Mouse (Mus musculus) brain, adult 2 months (tissue): ENCODE measurements around the gene Hist1h2bp.
"Not testable (repeated sequence)": the region's sequence is repeated elsewhere in the genome, so short reads cannot be mapped to it uniquely, and the experiment has no call there.

ENCODE experiments used
- DNase-seq: peaks from one replicate; pipeline ENCODE4 v3.0.0; 2011; ENCODE audit warnings: low read depth, low spot score

The Hist1h2bp gene

DNA sequence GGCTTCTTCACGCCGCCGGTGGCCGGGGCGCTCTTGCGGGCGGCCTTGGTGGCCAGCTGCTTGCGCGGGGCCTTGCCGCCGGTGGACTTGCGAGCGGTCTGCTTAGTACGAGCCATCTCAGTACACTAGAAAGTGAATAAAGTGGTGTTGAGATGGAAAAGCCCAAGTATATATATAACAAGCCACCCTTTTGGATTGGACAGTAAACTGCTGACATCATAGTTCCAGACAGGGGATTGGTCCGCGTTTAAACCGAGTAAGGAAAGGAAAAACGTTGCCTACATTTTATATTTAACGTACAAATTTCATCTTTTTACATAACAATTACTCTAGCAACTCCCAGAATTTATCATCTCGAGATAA, 4.0 kb upstream of the Hist1h2bp start, which contains the start of gene Hist1h3i:
TSS of gene Hist1h3i (minus strand) at position 116 of the 363 bp plus-strand sequence.
- peak; percentile 96 for DNase-seq

DNA sequence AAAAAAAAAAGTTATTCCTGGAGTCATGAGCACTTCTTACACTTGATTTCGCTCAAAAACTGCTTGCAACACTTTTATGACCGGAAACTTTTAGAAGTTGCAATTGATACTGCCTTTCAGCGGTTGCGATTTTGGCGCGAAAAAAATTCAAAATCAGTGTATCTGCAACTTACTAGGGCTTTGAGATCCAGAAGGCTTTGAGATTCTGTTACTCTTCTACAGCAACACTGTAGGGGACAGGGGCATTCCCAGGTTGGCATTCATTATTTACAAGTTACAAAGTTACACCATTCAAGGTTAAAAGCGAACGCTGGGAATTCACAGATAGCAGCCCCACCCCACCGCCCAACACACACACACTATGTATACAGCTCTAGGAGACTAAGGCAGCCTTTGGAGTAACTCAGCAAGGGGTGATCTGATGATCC, 3.5 kb upstream of the Hist1h2bp start:
- peak; percentile 62 for DNase-seq

DNA sequence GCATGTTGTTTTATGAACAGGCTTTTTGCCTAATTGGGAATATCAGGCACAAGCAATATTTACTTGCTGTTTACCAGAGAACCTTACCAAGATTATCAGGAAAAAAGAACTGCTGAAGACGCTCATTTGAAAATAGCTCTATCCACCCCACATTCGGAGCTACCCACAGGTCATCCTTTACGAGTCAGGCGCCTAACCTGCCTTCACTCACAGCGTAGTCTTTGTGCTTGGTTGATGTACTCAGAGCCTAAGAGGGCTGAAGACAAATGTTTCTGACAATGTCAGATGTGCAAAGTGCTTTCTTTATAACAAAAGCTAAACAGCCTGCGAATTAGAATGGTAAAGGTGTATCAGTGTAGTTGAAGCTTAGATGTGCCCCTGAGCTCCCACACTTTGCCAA, 3.0 kb upstream of the Hist1h2bp start:
- no peak for DNase-seq

DNA sequence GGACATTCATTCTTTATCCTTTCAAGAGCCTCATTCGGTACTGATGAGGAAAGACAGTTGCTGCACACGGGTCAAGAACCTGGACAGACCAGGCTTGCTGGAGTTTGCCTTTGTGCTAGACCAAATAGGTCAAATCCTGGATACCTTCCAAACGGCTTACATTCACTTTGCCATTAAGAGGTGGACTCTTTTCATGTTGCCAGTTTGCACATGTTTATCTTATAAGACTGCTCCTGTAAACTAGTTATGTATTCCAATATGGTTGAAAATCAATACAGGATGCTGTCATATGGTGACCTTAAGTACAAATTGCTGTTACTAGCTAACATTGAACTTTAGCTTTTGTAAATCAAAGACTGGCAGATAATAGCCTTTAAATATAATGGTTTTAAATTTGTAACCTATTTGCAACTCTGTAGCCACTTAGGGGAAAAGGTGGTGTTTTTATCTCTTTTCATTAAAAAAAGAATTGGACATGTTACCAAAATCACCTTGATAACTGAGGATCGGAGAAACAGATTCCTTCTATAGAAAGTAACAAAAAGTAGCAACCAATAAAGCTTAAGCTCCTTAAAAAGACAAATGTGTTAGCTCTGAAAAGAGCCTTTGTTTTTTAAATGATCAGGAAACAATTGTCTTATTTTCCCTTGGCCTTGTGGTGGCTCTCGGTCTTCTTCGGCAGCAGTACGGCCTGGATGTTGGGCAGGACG, 917 bp upstream of the Hist1h2bp start:
- DNase-seq = no peak

DNA sequence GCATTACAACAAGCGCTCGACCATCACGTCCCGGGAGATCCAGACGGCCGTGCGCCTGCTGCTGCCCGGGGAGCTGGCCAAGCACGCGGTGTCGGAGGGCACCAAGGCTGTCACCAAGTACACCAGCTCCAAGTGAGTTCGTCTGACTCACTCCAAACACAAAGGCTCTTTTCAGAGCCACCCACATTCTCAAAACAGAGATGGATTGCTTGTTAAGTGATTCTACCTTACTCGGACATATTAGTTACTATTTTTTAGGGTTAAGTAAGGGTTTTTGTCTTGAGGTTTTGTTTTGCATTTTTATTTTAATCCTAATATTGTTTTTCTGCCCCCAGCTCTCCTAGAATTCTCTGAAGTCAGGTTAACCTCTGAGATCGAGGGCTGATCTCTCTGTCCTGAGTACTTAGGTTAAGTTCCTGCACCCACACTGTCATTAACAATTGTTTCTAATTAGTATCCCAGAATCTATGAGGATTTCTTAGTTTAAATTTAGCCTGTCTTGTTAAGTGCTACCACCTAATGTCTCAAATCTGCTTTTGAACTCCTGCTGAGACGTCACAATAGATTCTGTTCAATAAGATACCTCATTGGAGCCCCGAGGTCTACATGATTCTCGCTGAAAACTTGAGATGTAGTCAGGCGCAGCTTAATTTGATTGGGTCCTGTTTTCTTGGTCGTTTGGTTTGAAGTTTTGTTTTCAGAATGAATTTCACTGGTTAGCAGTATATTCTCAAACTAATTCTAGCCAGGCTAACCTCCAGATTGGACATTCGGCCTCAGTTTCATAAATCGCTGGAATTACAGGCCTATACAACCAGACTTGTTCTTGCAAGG, 716 bp downstream of the Hist1h2bp start:
- DNase-seq = no peak

DNA sequence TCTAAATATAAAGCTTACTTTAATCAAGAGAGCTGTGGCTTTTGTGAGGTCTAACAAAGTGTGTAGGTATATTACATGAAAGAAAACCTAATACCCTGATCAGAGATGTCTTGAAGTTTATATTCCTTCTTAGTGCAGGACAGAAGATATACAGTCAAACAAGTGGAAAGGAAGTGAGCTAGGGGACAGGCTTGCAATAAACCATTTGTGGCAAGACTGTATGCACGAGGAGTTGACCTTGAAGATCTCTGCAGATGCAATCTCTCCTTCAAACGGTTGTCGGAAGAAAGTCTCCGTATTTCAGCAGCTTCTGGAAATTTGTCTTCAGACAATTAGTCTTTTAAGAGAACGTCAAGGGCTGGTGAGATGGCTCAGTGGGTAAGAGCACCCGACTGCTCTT, 2.7 kb downstream of the Hist1h2bp start:
- no peak for DNase-seq

DNA sequence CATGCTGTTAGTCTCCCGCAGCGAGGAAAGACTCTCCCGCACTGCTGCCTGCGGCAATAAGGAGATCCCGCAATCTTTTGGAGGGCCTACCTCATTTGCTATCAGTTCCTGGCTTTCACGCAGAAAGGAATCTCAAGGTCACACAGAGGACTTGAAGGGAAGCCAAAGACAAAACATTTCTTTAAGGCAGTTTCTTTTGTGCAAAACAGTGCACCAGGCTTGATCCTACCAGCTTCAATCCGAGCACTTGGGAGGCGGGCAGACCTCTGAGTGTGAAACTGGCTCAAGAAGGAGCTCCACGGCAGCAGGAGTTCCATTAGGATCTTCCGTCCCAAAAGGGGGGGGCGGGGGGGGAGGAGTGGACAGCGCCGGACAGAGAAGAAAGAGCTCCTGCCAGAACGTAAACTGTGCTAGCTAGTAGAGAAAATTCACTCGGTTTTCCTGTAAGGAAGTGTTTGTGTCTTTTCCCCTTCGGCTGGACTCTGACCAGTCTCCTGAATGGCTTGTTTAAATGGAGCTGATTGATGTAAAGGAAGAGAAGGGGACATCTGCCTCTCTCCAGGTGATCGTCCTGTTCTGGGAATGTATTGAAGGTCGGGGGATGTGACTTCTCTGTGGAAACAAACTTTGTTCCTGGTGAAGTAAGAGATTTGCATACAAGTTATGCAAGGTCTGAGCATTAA, 3.5 kb downstream of the Hist1h2bp start:
- DNase-seq = no peak

DNA sequence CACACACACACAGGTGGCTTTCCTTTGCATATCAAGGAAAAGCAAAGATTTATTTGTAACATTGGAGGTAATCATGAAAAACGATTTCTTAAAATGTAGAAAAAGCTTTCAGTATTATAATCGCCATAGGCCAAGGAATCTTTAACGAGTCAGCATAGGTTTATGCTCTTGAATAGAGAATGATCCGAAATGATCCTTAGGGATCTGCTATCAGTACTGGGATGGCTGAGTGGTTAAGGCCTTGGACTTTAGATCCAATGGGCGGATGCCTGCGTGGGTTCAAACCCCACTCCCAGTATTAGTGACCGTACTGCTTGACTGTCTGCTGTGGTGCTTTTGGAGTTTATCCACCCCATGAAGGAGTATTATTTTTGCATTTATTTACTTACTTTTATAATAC, 8.3 kb downstream of the Hist1h2bp start:
- no peak for DNase-seq

DNA sequence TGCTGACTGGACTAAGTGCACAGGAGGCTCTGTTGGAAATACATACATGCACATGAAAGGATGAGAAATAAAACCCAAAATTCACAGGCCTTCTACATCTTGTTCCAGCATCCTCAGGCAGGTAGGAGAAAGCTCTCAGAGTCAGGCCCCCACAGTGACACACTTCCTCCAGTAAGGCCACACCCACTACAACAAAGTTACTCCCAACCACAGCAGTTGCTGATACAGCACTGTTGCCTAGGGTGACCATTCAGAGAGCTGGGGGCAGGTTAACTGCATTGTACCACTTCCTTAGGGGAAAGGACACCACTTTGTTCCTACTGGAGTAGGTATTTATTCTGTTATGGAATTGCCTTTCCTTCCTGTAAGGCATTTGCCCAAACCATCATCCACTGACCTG, 9.9 kb downstream of the Hist1h2bp start:
- not testable (repeated sequence) for DNase-seq

DNA sequence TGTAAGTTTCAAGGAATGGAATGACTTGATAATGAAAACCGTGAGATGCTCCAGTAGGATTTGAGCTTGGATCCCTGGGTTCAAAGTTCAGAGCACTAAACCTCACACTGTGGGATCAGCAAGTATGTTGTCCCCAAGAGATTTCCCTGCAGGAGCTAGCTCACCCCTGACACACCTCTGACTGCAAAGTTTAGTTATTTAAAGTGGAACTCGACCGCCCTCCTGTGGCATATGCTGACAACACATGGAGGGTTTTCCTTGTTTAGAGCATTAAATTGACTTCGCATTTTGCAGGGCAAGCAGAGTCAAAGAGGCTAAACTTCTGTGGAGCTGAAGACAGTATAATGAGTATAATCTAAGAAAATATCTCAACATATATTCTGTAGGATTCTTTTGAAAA, 15.8 kb downstream of the Hist1h2bp start:
- not testable (repeated sequence) for DNase-seq

DNA sequence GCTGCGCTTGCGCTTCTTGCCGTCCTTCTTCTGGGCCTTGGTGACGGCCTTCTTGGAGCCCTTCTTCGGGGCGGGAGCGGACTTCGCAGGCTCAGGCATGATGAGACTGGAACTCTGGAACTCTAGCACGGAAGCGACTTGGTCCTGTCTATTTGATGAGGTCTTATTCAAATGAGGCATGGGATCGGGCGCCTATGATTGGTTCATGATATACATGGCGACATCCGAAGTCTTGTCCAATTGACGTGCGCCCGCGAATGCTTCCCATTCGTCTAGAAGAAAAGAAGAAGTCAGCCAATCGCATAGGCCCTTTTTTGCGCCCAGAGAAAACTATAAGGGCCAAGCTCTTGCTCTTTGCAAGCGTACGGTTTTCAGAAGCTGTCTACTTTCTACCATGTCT, 22.8 kb downstream of the Hist1h2bp start, which contains the start of the genes Hist1h2bq and Hist1h2ao:
TSS of gene Hist1h2bq (minus strand) at position 125 of the 400 bp plus-strand sequence.
TSS of gene Hist1h2ao (plus strand) at position 393 of the 400 bp plus-strand sequence.
- DNase-seq = not testable (repeated sequence)

DNA sequence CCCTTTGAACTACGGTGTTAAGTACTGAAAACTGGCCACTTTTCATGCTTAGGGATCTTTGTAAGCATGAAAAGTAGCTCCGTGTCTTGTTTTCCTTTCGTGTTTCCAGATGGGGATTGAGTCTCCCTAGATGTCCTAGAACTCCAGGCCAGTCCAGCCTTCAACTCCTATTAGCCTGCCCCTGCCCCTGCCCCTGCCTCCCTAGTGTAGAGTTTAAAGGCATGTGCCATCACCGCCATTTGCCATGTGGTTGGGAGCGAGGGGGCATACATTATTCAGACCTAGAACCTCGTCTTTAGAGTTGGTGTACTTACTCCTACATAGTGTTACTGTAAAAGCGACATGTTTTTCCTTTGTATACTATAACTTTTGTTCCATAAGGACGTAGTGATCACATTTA, 23.8 kb downstream of the Hist1h2bp start:
- not testable (repeated sequence) for DNase-seq

DNA sequence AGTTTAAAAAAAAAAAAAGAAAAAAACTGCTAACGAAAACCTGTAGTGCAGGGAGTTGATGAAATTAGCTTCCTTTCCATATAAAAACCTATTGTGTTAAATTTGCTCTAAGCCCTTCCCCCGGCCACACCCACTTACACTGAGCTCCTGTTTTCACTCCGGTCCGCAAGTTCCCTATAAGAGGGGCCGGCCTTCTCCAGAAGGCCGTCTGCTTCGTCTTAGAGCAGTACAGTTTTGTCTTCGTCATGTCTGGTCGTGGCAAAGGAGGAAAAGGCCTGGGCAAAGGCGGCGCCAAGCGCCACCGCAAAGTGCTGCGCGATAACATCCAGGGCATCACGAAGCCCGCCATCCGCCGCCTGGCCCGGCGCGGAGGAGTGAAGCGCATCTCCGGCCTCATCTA, 24.3 kb downstream of the Hist1h2bp start, which contains the start of gene Hist1h4m:
TSS of gene Hist1h4m (plus strand) at position 208 of the 400 bp plus-strand sequence.
- not testable (repeated sequence) for DNase-seq

DNA sequence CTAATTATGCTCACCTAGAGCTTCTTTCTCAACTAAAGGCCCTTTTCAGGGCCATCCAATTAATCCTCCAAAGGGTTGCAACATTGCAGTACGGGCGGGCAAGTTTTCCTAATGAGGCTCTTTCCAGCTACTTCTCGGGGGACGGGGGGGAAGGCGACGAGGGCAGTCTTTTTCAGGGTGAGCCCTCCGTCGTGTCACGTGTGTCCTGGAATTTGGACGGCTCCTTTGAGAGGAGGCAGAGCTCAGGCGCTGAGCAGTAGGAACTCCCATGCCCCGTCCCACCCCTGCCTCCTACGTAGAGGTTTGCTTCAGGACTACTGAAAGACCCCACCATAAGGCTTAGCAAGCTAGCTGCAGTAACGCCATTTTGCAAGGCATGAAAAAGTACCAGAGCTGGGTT, 24.8 kb downstream of the Hist1h2bp start:
- not testable (repeated sequence) for DNase-seq

DNA sequence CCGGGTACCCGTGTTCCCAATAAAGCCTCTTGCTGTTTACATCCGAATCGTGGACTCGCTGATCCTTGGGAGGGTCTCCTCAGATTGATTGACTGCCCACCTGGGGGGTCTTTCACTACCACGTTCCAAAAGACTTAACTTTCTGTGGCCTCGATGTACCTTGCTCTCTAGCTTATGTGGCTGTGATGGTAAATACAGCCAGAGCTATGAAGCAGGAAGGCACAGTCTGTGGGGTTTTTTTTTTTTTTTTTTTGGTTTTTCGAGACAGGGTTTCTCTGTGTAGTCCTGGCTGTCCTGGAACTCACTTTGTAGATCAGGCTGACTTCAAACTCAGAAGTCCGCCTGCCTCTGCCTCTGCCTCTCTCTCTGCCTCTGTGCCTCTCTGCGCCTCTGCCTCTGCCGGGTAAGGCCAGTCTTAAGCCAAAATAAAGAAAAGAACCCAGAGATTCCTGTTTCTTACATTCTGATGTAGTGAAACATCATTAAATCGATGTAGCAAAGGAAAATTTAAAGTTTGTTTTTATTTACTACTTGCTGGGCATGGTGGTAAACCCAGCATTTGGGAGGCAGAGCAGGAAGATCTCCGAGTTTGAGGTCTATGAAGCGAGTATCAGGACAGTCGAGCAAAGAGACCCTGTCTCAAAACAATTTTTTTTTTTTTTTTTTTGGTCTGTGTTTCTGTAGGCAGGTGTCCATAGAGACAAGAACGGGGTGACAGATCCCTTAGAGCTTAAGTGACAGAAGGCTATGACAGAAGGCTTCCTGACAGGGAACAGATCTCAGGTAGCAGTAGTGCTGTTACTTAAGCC, 33.0 kb downstream of the Hist1h2bp start:
- not testable (repeated sequence) for DNase-seq

DNA sequence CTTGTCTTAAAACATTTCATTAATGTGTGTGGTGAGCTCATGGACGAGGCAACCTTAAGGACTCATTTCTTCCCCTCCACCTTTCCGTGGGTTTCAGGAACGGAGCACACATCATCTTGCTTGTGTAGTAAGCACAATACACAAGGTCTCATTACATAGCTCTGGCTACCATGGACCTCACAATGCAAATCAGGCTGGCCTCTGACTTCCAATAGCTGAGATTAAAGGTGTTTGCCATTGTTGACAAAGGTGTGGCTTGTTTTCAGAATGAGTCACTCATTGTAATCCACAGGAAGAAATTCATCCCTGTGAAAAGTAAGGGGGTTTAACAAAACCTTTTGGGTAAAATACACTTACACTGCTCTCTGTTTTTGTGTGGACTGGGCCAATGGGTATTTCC, 41.2 kb downstream of the Hist1h2bp start:
- no peak for DNase-seq

DNA sequence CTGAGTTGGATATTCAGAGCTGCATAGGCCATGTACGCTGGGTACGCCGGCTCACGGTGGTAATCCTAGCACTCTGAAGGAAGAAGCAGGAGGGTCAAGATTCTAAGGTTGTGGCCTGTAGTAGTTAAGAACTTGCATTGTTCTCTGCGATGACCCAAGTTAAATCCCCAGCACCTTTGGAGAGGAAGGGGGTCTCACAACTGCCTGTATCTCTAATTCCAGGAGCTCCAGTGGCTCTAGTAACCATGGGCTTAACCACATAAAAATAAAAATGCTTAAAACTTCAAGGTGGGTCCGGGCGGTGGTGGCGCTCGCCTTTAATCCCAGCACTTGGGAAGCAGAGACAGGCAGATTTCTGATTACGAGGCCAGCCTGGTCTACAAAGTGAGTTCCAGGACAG, 43.1 kb downstream of the Hist1h2bp start:
- no peak for DNase-seq

DNA sequence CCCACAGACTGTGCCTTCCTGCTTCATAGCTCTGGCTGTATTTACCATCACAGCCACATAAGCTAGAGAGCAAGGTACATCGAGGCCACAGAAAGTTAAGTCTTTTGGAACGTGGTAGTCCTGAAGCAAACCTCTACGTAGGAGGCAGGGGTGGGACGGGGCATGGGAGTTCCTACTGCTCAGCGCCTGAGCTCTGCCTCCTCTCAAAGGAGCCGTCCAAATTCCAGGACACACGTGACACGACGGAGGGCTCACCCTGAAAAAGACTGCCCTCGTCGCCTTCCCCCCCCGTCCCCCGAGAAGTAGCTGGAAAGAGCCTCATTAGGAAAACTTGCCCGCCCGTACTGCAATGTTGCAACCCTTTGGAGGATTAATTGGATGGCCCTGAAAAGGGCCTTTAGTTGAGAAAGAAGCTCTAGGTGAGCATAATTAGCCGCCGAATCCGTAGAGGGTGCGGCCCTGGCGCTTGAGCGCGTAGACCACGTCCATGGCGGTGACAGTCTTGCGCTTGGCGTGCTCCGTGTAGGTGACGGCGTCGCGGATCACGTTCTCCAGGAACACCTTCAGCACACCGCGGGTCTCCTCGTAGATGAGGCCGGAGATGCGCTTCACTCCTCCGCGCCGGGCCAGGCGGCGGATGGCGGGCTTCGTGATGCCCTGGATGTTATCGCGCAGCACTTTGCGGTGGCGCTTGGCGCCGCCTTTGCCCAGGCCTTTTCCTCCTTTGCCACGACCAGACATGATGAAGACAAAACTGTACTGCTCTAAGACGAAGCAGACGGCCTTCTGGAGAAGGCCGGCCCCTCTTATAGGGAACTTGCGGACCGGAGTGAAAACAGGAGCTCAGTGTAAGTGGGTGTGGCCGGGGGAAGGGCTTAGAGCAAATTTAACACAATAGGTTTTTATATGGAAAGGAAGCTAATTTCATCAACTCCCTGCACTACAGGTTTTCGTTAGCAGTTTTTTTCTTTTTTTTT, 44.4 kb downstream of the Hist1h2bp start, which contains the start of gene Hist1h4n:
TSS of gene Hist1h4n (minus strand) at position 779 of the 977 bp plus-strand sequence.
- DNase-seq = not testable (repeated sequence)

DNA sequence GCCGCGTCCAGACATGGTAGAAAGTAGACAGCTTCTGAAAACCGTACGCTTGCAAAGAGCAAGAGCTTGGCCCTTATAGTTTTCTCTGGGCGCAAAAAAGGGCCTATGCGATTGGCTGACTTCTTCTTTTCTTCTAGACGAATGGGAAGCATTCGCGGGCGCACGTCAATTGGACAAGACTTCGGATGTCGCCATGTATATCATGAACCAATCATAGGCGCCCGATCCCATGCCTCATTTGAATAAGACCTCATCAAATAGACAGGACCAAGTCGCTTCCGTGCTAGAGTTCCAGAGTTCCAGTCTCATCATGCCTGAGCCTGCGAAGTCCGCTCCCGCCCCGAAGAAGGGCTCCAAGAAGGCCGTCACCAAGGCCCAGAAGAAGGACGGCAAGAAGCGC, 46.2 kb downstream of the Hist1h2bp start, which contains the start of the genes Hist1h2ap and Hist1h2br:
TSS of gene Hist1h2ap (minus strand) at position 47 of the 400 bp plus-strand sequence.
TSS of gene Hist1h2br (plus strand) at position 283 of the 400 bp plus-strand sequence.
- not testable (repeated sequence) for DNase-seq
